Mouse (Mus musculus): ENCODE measurements at regions not wholly inside any gene's neighbourhood (a gene's known extent, or its start where the extent isn't known, plus 50 kb on each side); places are given as distances from the start of the nearest gene placed in this dataset.

DNA sequence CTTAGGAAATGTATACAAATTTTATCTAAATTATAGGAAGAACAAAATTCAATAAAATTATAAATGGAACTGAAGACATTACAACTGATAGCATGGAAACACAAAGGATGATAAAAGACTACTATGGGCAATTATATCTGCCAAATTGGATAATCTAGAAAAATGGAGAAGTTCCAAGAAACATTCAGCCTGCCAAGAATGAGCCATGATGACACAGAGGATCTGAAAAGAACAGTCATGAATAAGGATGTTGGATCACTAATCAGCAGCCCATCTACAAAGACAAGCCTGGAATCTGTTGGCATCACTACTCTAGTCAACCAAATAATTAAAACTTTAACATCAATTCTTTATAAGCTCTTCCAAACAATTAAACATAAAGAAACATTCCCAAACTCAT, 440.0 kb downstream of the Rps29 start:
- TF ChIP-seq POLR2A (IDR thresholded peaks at IDR 0.05; ENCODE audit: borderline replicate concordance, extremely low read depth, insufficient read depth, insufficient read length, poor library complexity, severe bottlenecking) (no peak), CTCF (IDR thresholded peaks at IDR 0.05; ENCODE audit: borderline replicate concordance, extremely low read depth, insufficient read depth, insufficient read length) (no peak)

Data from brain, embryonic 14.5 days (tissue).